Mouse (Mus musculus) liver, embryonic 11.5 days (tissue): ENCODE measurements around the gene Flnc. TPM values are rescaled to one million over a fixed set of nuclear protein-coding genes. Genes with fewer than 3 reads are reported as not detected.

Source experiments
- ATAC-seq: fragments of 200-750 bp; cut with Nextera tagmentation; replicated peaks from 2 replicates; pipeline ENCODE4 v1.8.0; 2017; ENCODE audit warnings: moderate number of reproducible peaks, mild to moderate bottlenecking, moderate TSS enrichment, moderate library complexity; ENCODE audit not compliant: low FRiP score
- DNase-seq: peaks from one replicate; pipeline ENCODE4 v3.0.0-alpha.2; 2017; ENCODE audit warnings: low spot score
- H3K27ac ChIP-seq: fragments of 300-500 bp; sonication (generic); 2 replicates; pipeline ENCODE4 v1.5.1; 2014; ENCODE audit warnings: mild to moderate bottlenecking, low read depth, low read length, control low read depth
- H3K27me3 ChIP-seq: fragments of 300-500 bp; sonication (generic); replicated peaks from 2 replicates; pipeline ENCODE4 v1.6.1; 2014; ENCODE audit warnings: low read length, mixed read lengths; ENCODE audit not compliant: control insufficient read depth, insufficient read depth
- H3K36me3 ChIP-seq: fragments of 300-500 bp; sonication (generic); 2 replicates; pipeline ENCODE4 v1.6.1; 2014; ENCODE audit warnings: mild to moderate bottlenecking, low read length, moderate library complexity, mixed read lengths; ENCODE audit not compliant: control insufficient read depth, insufficient read depth
- H3K4me1 ChIP-seq: fragments of 300-500 bp; sonication (generic); replicated peaks from 2 replicates; pipeline ENCODE4 v1.6.1; 2014; ENCODE audit warnings: low read length, mixed read lengths; ENCODE audit not compliant: control insufficient read depth, insufficient read depth
- H3K4me2 ChIP-seq: fragments of 300-500 bp; sonication (generic); 2 replicates; pipeline ENCODE4 v1.6.1; 2014; ENCODE audit warnings: mild to moderate bottlenecking, control low read depth, moderate library complexity
- H3K4me3 ChIP-seq: fragments of 300-500 bp; sonication (generic); 2 replicates; pipeline ENCODE4 v1.5.1; 2014; ENCODE audit warnings: low read depth, low read length, control low read depth
- H3K9ac ChIP-seq: fragments of 300-500 bp; sonication (generic); 2 replicates; pipeline ENCODE4 v1.6.1; 2014; ENCODE audit warnings: low read depth, low read length, control low read depth
- H3K9me3 ChIP-seq: fragments of 300-500 bp; sonication (generic); 2 replicates; pipeline ENCODE4 v1.6.1; 2016; ENCODE audit warnings: low read length, inconsistent platforms, mixed read lengths; ENCODE audit not compliant: control insufficient read depth
- WGBS: fragments of 180-500 bp; shearing (Covaris S2); extraction: QIAGEN DNeasy Blood & Tissue Kit; methylation state at CpG from one replicate; pipeline ENCODE4 v1.1.7; 2014; 5-methylcytosine and 5-hydroxymethylcytosine counted together
- polyA plus RNA-seq: library from polyadenylated mRNA; unstranded; fragments of >200 nt; fragmentation: Nextera tagmentation; extraction: Ambion mirVana; gene quantifications from 2 replicates; pipeline ENCODE4 v1.2.1, GENCODE M21; 2014

Flnc gene
- polyA plus RNA-seq, 1 experiment from 2014 or later = 6.2 TPM

- H3K9me3 ChIP-seq = no peaks in the 10 kb centered on the region
- WGBS = 87% methylated on average over 8 of the region's 8 CpGs
- H3K4me2 ChIP-seq = no peak overlapping the region
- no peaks in the 10 kb centered on the region for H3K4me1 ChIP-seq
- H3K27me3 ChIP-seq = no peaks in the 10 kb centered on the region
- no peak overlapping the region for H3K4me3 ChIP-seq
- no peaks in the 10 kb centered on the region for H3K36me3 ChIP-seq
- ATAC-seq = no peak
- DNase-seq = no peak
- H3K9ac ChIP-seq = no peak overlapping the region
- H3K27ac ChIP-seq = no peak overlapping the region
Observed at GRCm38 (mm10) chr6:29425118-29425517, 7.9 kb upstream of the Flnc start.

- no peak overlapping the region for H3K9ac ChIP-seq
- H3K4me2 ChIP-seq = no peak overlapping the region
- ATAC-seq (no peak), DNase-seq (no peak)
- 70% methylated on average over 6 of the region's 6 CpGs for WGBS
- peaks cover 5% of the 10 kb centered on the region for H3K27me3 ChIP-seq
- no peak overlapping the region for H3K4me3 ChIP-seq
- H3K4me1 ChIP-seq = no peaks in the 10 kb centered on the region
- no peaks in the 10 kb centered on the region for H3K9me3 ChIP-seq
- no peak overlapping the region for H3K27ac ChIP-seq
- H3K36me3 ChIP-seq = no peaks in the 10 kb centered on the region
Observed at GRCm38 (mm10) chr6:29426331-29426730, 6.7 kb upstream of the Flnc start.

GRCm38 (mm10) chr6:29428171-29428570 lies 4.9 kb upstream of the Flnc start:
- H3K4me1 ChIP-seq = peaks cover 3% of the 10 kb centered on the region
- H3K27ac ChIP-seq = no peak overlapping the region
- H3K4me2 ChIP-seq = no peak overlapping the region
- no peak overlapping the region for H3K9ac ChIP-seq
- WGBS = 58% methylated on average over 4 of the region's 4 CpGs
- DNase-seq (no peak), ATAC-seq (no peak)
- H3K27me3 ChIP-seq = peaks cover 23% of the 10 kb centered on the region
- H3K4me3 ChIP-seq = no peak overlapping the region
- no peaks in the 10 kb centered on the region for H3K9me3 ChIP-seq
- H3K36me3 ChIP-seq = no peaks in the 10 kb centered on the region

- Histone ChIP-seq H3K9ac (no peak overlapping the region), H3K27me3 (peaks cover 46% of the 10 kb centered on the region), H3K9me3 (no peaks in the 10 kb centered on the region), H3K4me3 (no peak overlapping the region), H3K4me2 (no peak overlapping the region), H3K36me3 (no peaks in the 10 kb centered on the region), H3K4me1 (peaks cover 13% of the 10 kb centered on the region), H3K27ac (no peak overlapping the region)
- DNase-seq = no peak
- ATAC-seq = no peak
- WGBS = 49% methylated on average over 15 of the region's 15 CpGs
Observed at GRCm38 (mm10) chr6:29430681-29431420, 2.2 kb upstream of the Flnc start.

- H3K27ac ChIP-seq = no peak overlapping the region
- no peaks in the 10 kb centered on the region for H3K9me3 ChIP-seq
- H3K9ac ChIP-seq = no peak overlapping the region
- no peaks in the 10 kb centered on the region for H3K36me3 ChIP-seq
- peaks cover 13% of the 10 kb centered on the region for H3K4me1 ChIP-seq
- H3K4me3 ChIP-seq = no peak overlapping the region
- 30% methylated on average over 5 of the region's 5 CpGs for WGBS
- peaks cover 49% of the 10 kb centered on the region for H3K27me3 ChIP-seq
- DNase-seq (no peak), ATAC-seq (no peak)
- H3K4me2 ChIP-seq = no peak overlapping the region
Observed at GRCm38 (mm10) chr6:29431473-29431872, 1.6 kb upstream of the Flnc start.

GRCm38 (mm10) chr6:29432156-29432555 lies 900 bp upstream of the Flnc start:
- H3K27me3 ChIP-seq = peaks cover 53% of the 10 kb centered on the region
- no peak overlapping the region for H3K4me3 ChIP-seq
- H3K4me2 ChIP-seq = no peak overlapping the region
- no peak for ATAC-seq
- no peak overlapping the region for H3K27ac ChIP-seq
- DNase-seq = no peak
- H3K36me3 ChIP-seq = no peaks in the 10 kb centered on the region
- peaks cover 13% of the 10 kb centered on the region for H3K4me1 ChIP-seq
- WGBS = 65% methylated on average over 3 of the region's 3 CpGs
- no peaks in the 10 kb centered on the region for H3K9me3 ChIP-seq
- H3K9ac ChIP-seq = no peak overlapping the region

GRCm38 (mm10) chr6:29432676-29433037 lies 399 bp upstream of the Flnc start:
- no peak overlapping the region for H3K27ac ChIP-seq
- no peak for ATAC-seq
- peaks cover 55% of the 10 kb centered on the region for H3K27me3 ChIP-seq
- no peak overlapping the region for H3K9ac ChIP-seq
- peaks cover 13% of the 10 kb centered on the region for H3K4me1 ChIP-seq
- no peaks in the 10 kb centered on the region for H3K9me3 ChIP-seq
- peak overlapping the region; percentile 51 for H3K4me3 ChIP-seq
- DNase-seq = no peak
- peak overlapping the region; percentile 70 for H3K4me2 ChIP-seq
- H3K36me3 ChIP-seq = no peaks in the 10 kb centered on the region

GRCm38 (mm10) chr6:29433804-29434795 lies 1.0 kb downstream of the Flnc start:
- Histone ChIP-seq H3K4me1 (peaks cover 13% of the 10 kb centered on the region), H3K4me2 (peak overlapping the region; percentile 70), H3K9ac (peak overlapping the region; percentile 21; the same call in 1 of the 2 replicates), H3K27ac (peak overlapping the region; percentile 23; the same call in 1 of the 2 replicates), H3K27me3 (peaks cover 55% of the 10 kb centered on the region), H3K36me3 (peaks cover 2% of the 10 kb centered on the region; the same call in 1 of the 2 replicates), H3K9me3 (no peaks in the 10 kb centered on the region), H3K4me3 (peak overlapping the region; percentile 51)
- DNase-seq = peak; percentile 50
- WGBS = 3% methylated on average over 27 of the region's 27 CpGs
- no peak; the same call in 1 of the 2 replicates for ATAC-seq
